Mouse (Mus musculus) spleen, adult 2 months (tissue): ENCODE data around the gene Ripply3.

Source experiments
- CTCF ChIP-seq: fragments of 200-500 bp; IDR thresholded peaks from 2 replicates; pipeline ENCODE4 v1.5.1; 2011; ENCODE audit warnings: mild to moderate bottlenecking, inconsistent platforms; ENCODE audit not compliant: insufficient read depth, insufficient read length, insufficient replicate concordance; ENCODE audit errors: extremely low read depth
- POLR2A ChIP-seq: fragments of 200-500 bp; IDR thresholded peaks from 2 replicates; pipeline ENCODE4 v1.6.1; 2011; ENCODE audit warnings: low read depth, low read length, inconsistent platforms

DNA sequence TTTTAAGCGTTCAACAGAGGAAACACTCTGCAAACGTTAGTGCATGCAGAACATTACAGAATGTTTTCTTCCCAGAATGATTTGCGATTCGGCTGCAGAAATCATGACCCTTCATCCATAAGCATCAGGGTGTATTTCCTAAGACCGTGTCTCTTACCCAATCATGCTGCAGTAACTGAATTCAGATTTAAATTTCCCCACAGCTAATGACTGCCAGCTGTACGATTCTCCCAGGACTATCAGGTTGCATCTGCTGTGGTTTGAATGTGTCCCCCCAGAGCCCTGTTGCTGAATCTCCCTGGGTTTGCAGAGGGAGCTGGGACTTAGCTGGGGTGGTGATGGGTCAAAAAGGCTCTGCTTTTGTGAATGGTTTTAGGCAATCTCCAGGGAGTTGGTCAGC lies 20.3 kb upstream of the Ripply3 start:
- TF ChIP-seq CTCF: no peak
- no peak for TF ChIP-seq POLR2A
